Mouse (Mus musculus) c-Kit-negative CD71-positive TER-119-positive erythroid progenitor cells, embryonic 14.5 days (primary cell): Measurements from ENCODE around the gene Kifap3.

Experiments used
- DNase-seq: peaks from one replicate; pipeline ENCODE4 v3.0.0-alpha.2; 2013; ENCODE audit warnings: low read depth, low spot score

Kifap3 gene

GRCm38 (mm10) chr1:163893774-163894527, 114.6 kb downstream of the Kifap3 start:
- DNase-seq: no peak

DNA sequence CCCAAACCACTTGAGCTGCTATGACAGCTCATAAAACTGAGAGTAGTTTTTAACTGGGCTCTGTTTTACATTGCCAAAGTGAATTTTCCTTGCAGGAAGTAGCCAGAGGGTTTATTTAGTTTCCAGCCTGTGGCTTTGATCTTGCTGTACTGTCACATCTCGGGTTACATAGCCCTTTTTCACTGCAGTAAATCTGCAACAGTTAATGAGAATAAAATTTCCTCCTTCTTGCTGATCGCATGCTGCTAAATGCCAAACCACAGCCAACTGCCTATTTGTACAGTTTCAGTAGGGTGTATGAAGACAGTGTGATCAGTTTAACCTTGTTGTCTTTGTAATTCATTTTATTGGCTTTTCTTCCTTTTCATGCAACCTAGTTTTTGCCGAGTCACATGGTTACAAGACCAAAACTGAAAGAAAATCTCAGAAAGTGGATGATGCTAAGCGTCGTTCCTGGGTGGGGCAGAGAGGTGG, 118.9 kb downstream of the Kifap3 start:
- DNase-seq: no peak

- no peak for DNase-seq
Observed at GRCm38 (mm10) chr1:163899575-163899974, 120.2 kb downstream of the Kifap3 start.

- DNase-seq: no peak
Observed at GRCm38 (mm10) chr1:163900168-163900567, 120.8 kb downstream of the Kifap3 start.

DNA sequence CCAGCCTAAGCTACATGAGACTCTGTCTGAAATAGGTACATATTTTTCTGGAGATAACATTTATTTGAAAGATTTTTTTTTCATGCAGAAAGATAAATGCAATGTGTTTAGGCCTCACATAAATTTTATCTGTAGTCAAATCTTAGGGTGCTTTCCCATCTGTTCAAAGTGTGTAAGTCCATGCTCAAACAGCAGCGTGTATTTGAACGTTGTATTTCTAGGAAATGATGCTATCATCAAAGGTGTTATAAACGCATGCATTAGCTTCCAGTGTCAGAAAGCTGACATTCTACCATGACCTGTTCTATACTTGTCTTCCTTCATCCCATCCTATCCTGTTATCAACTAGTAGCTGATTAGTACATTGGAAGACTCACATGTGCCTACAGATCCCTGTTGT, 124.0 kb downstream of the Kifap3 start:
- no peak for DNase-seq

- no peak for DNase-seq
Observed at GRCm38 (mm10) chr1:163907007-163907811, 127.8 kb downstream of the Kifap3 start.

GRCm38 (mm10) chr1:163908389-163908788, 129.0 kb downstream of the Kifap3 start:
- no peak for DNase-seq

DNA sequence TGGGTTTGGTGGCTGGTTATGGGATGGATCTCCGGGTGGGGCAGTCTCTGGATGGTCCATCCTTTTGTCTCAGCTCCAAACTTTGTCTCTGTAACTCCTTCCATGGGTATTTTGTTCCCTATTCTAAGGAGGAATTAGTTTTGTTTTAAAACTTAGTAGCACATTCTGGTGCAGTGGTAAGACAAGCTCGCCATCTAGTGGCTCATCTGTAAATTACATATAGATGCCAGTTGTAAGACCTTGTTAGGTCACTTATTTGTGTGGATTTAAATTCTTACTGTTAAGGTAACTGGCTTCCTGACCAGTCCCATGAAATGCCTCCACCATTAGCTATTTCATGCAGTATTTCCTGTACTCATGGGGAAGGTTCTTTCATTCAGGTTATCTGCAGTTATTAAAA, 131.0 kb downstream of the Kifap3 start:
- no peak for DNase-seq

- no peak for DNase-seq
Observed at GRCm38 (mm10) chr1:163910785-163911184, 131.4 kb downstream of the Kifap3 start.

- DNase-seq: no peak
Observed at GRCm38 (mm10) chr1:163911981-163912380, 132.6 kb downstream of the Kifap3 start.

- no peak for DNase-seq
Observed at GRCm38 (mm10) chr1:163917349-163918160, 138.2 kb downstream of the Kifap3 start.

DNA sequence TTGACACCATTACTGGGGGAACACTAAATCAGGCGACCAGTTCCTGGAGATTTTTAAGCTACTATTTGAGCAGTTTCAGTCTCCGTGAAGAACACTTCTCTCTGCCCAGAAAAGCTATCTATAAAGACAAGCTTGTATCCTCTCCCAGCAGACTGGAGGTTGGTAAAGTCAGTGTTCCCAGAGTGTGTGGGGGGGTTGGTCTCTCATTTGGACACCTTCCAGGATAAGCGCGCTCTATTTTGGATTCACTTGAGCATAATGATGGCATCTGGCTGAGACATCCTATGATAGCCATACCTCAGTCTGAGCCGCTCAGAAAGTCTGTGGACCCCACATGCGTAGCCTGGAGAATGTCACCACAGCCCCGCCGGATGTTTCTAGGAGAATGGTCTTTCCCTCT, 144.7 kb downstream of the Kifap3 start:
- no peak for DNase-seq

DNA sequence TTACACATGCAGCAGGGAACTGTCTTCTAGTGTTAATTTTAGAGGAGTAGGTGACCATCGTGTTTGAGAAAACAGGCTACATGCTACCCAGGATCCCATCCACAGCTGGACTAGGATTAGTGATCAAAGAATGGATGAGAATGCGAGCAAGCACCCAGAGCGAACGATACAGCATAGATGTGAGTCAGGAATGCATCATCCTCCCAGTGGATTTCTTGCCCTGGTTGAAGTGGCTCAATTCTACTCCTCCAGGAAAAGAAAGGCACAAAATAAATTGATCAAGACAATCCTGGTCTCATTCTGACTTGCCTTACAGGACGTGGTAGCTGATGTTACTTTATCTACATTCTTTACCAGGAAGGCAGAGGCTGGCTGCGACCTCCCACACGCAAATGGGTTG, 149.5 kb downstream of the Kifap3 start, which contains the start of gene Scyl3:
Scyl3 (plus strand) TSS at position 255 of the 400 bp plus-strand sequence.
- DNase-seq: no peak

DNA sequence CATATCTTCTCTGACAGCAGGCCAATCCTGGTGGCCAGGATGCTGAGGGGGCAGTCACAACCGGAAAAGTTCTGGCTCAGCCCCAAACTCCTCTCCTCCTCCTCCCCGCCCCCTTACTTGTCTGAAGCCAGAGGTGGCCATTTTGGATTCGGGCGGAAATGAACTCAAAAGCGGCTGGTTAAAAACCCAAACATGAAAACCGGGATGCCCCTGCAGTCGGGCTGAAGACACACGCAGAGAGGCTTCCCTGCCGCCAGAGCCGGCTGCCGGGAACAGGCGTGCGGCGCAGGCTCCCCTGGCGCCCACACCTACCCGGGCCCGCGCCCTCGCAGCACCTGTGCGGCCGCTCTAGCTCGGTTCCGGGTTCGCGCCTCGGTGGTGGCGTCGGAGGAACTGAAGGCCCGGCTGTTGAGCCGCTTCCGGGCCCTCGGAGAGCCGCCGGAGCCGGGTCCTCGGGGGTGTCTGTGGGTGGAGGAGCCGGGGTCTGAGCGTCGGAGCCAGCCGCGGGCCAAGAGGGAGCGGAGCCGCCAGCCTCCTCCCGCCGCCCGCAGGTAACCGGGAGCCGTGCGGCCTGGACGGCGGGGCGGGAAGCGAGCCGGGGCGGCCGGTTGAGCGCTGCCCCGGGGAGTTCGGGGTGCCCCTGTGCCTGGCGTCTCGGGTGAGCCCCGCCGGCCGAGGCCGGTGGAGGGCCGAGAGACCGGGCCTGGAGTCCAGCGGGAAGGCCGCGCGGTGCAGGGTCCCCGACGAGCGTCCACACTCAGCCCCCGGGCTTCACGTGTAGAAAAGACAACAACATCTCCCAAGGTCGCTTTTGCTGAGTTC, 150.5 kb downstream of the Kifap3 start:
- peak; percentile 75 for DNase-seq

- peak; percentile 25 for DNase-seq
Observed at GRCm38 (mm10) chr1:163930458-163930794, 151.0 kb downstream of the Kifap3 start.

- DNase-seq: no peak
Observed at GRCm38 (mm10) chr1:163931801-163932200, 152.4 kb downstream of the Kifap3 start.

- no peak for DNase-seq
Observed at GRCm38 (mm10) chr1:163934591-163934990, 155.2 kb downstream of the Kifap3 start.

DNA sequence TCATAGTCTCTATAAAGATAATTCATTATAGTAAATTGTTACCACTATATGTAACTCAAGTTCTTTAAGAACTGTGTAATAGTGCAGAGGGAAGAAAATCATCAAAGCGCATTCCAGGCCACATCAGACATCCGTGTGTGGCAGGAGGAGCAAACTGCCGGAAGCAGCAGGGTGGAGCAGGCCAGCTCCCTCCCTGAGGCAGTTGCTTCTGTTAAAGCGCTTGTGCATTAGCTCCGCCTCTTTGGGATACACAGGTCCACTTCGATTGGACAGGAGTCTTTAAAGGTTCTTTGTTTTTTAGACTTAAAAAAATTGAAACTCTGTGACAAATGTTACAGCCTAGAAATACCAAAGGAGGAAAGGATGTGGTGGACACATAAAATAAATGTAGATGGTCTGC, 162.7 kb downstream of the Kifap3 start:
- no peak for DNase-seq

GRCm38 (mm10) chr1:163953396-163953795, 174.0 kb downstream of the Kifap3 start:
- DNase-seq: no peak

- DNase-seq: no peak
Observed at GRCm38 (mm10) chr1:163958036-163958435, 178.7 kb downstream of the Kifap3 start.
